Mouse (Mus musculus): ENCODE results near the gene Neurog2.

DNA sequence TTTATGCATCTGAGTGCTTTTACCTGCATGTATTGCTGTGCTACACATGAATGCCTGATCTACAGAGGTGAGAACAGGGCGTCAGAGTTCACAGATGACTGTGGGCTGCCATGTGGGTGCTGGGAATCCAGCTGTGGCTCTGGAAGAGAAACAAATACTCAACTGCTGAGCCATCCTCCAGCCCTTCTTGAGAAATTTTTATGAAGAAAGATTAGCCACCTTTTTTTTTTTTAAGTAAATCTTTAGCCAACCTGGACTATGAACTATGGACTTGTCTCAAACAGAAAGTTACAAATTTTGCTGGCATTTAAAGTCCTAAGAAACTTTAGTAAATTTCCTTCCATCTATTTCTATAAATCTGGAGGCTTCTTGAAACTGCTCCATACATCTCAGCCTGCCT is 35.8 kb upstream of the Neurog2 start:
- TF ChIP-seq POLR2A (IDR thresholded peaks at IDR 0.05; ENCODE audit: low read depth, low read length) (no peak), CTCF (IDR thresholded peaks at IDR 0.05; ENCODE audit: extremely low read depth, insufficient read depth, insufficient read length, insufficient replicate concordance) (no peak)

Measured in spleen, adult 2 months (tissue).